In the genomic region with DNA sequence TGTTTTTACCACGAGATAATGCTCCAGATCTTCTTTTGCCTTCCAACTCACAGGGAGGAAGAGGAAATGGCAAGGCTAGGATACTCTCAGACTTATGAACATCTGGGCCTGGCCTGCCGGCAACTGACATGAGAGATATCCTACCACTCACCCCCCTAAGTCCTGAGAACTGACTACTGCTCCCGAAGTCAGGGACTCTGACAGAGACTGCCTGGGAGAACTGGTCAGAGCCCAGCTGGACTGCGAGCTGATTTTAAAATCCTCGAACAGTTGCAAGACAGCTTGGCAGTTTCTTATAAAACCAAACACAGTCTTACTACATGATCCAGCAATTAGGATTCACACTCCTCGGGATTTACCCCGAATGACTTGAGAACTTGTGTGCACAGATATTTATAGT, we compare ENCODE assay signal across 20 mouse cellular contexts.
A peak's percentile ranks its signal among the peaks of the same experiment; 100 is the strongest.
DNase-seq lines count a peak whose midpoint lies in the region; ATAC-seq and TF ChIP-seq lines count a peak whose summit lies in the region.
"Had no signal": no experiment of that assay in that cellular context is flagged by ENCODE, and none has a peak within 500 bp of the region (broad histone marks: within the 10 kb centered on the region; RNA-seq: fewer than 3 reads in every experiment).

No protein-coding gene starts in this region.

- intact Hi-C loops in gastrocnemius, adult 2 months (cut with DNase I): no loop called here
- intact Hi-C loops in heart, postnatal 14 days (cut with DNase I): no loop called here

- 0 out of 2 replicates have a peak, but pooled peaks have one; percentile 48 for ATAC-seq in liver, embryonic 11.5 days (replicated peaks; ENCODE audit: low FRiP score)
- no peak for ATAC-seq in kidney, embryonic 16.5 days (ENCODE audit: low FRiP score, low TSS enrichment)
- ATAC-seq: hindbrain, postnatal 0 days; intestine, postnatal 0 days had no signal

- TF ChIP-seq CTCF in gastrocnemius, adult 2 months (IDR thresholded peaks at IDR 0.05): no peak

- no peaks in the 10 kb centered on the region for H3K36me3 ChIP-seq in liver, embryonic 11.5 days (ENCODE audit: control insufficient read depth, insufficient read depth, low read length)
- no peaks in the 10 kb centered on the region for H3K36me3 ChIP-seq in kidney, embryonic 16.5 days (ENCODE audit: insufficient read depth, low read length)
- H3K36me3 ChIP-seq: embryonic facial prominence, embryonic 15.5 days; forebrain, embryonic 10.5 days; hindbrain, embryonic 10.5 days; midbrain, embryonic 12.5 days had no signal

- H3K9ac ChIP-seq in liver, embryonic 11.5 days (ENCODE audit: low read depth, low read length): no peak overlapping the region
- no peak overlapping the region for H3K9ac ChIP-seq in kidney, embryonic 16.5 days (replicated peaks; ENCODE audit: low read length)
- H3K9ac ChIP-seq: embryonic facial prominence, embryonic 15.5 days; midbrain, embryonic 12.5 days had no signal

- DNase-seq in gastrocnemius, adult 2 months: peak; percentile 38
- DNase-seq in gastrocnemius, postnatal 10 days: no peak
- no peak for DNase-seq in liver, embryonic 11.5 days (ENCODE audit: low spot score)
- no peak for DNase-seq in liver
- peak; percentile 8 to 12 for DNase-seq in heart, postnatal 14 days
- peak; percentile 10 for DNase-seq in lung, postnatal 25 days (ENCODE audit: low spot score)
- no peak for DNase-seq in ovary, adult 18-20 months (ENCODE audit: low spot score)
- DNase-seq: adrenal gland, adult 8-10 months; cerebellum, adult 11-12 months; cerebellum, postnatal 14 days; thymus, postnatal 36 days had no signal

- no peaks in the 10 kb centered on the region for H3K4me1 ChIP-seq in liver, embryonic 11.5 days (replicated peaks; ENCODE audit: control insufficient read depth, insufficient read depth, low read length)
- H3K4me1 ChIP-seq in kidney, embryonic 16.5 days (ENCODE audit: insufficient read depth, low read length): no peaks in the 10 kb centered on the region
- H3K4me1 ChIP-seq: embryonic facial prominence, embryonic 15.5 days; forebrain, embryonic 10.5 days; hindbrain, embryonic 10.5 days; midbrain, embryonic 12.5 days had no signal

- H3K27ac ChIP-seq in gastrocnemius, adult 2 months: peak overlapping the region; percentile 68
- no peak overlapping the region for H3K27ac ChIP-seq in liver, embryonic 11.5 days (ENCODE audit: low read depth, low read length)
- H3K27ac ChIP-seq in kidney, embryonic 16.5 days (ENCODE audit: low read length): no peak overlapping the region
- H3K27ac ChIP-seq: embryonic facial prominence, embryonic 15.5 days; forebrain, embryonic 10.5 days; hindbrain, embryonic 10.5 days; hindbrain, postnatal 0 days; kidney, postnatal 0 days; layer of hippocampus, adult 2 months; midbrain, embryonic 12.5 days had no signal

- H3K9me3 ChIP-seq in liver, embryonic 11.5 days (ENCODE audit: control insufficient read depth, low read length): no peaks in the 10 kb centered on the region
- 0 out of 2 replicates have a peak, but pooled peaks cover 4% of the 10 kb centered on the region for H3K9me3 ChIP-seq in kidney, embryonic 16.5 days (ENCODE audit: low read length)
- H3K9me3 ChIP-seq: forebrain, embryonic 10.5 days; midbrain, embryonic 12.5 days had no signal

- no peaks in the 10 kb centered on the region for H3K27me3 ChIP-seq in liver, embryonic 11.5 days (replicated peaks; ENCODE audit: control insufficient read depth, insufficient read depth, low read length)
- H3K27me3 ChIP-seq in kidney, embryonic 16.5 days (ENCODE audit: insufficient read depth, low read length): no peaks in the 10 kb centered on the region
- H3K27me3 ChIP-seq: embryonic facial prominence, embryonic 15.5 days; midbrain, embryonic 12.5 days had no signal

- no peak overlapping the region for H3K4me3 ChIP-seq in gastrocnemius, adult 2 months
- no peak overlapping the region for H3K4me3 ChIP-seq in liver, embryonic 11.5 days (ENCODE audit: low read depth, low read length)
- no peak overlapping the region for H3K4me3 ChIP-seq in kidney, embryonic 16.5 days (ENCODE audit: low read length)
- H3K4me3 ChIP-seq: embryonic facial prominence, embryonic 15.5 days; forebrain, embryonic 10.5 days; hindbrain, embryonic 10.5 days; layer of hippocampus, adult 2 months; midbrain, embryonic 12.5 days had no signal

- no peak overlapping the region for H3K4me2 ChIP-seq in liver, embryonic 11.5 days
- no peak overlapping the region for H3K4me2 ChIP-seq in kidney, embryonic 16.5 days (replicated peaks; ENCODE audit: low read depth, low read length)
- H3K4me2 ChIP-seq: embryonic facial prominence, embryonic 15.5 days; midbrain, embryonic 12.5 days had no signal

- WGBS in liver, embryonic 11.5 days: 44% methylated on average over 7 of the region's 7 CpGs
- 77% methylated on average over 7 of the region's 7 CpGs for WGBS in kidney, embryonic 16.5 days

Comparison
In these comparisons a context has a peak if more than half of its experiments do, and no peak if none do; other contexts are left out.
1. DNase-seq: peak in gastrocnemius, adult 2 months (single experiment), heart, postnatal 14 days (2 of 2) and lung, postnatal 25 days (single experiment); none in gastrocnemius, postnatal 10 days (single experiment), liver, embryonic 11.5 days (single experiment), liver (single experiment) and ovary, adult 18-20 months (single experiment).